Mouse (Mus musculus) NIH3T3 (cell line): ENCODE measurements around the gene Gm11444.

Source experiments
- DNase-seq: peaks from one replicate; pipeline ENCODE4 v3.0.0-alpha.2; 2012; ENCODE audit warnings: low read depth

Gm11444 gene

GRCm38 (mm10) chr11:85812201-85812966 is 37.7 kb downstream of the Gm11444 start:
- DNase-seq, result no peak

DNA sequence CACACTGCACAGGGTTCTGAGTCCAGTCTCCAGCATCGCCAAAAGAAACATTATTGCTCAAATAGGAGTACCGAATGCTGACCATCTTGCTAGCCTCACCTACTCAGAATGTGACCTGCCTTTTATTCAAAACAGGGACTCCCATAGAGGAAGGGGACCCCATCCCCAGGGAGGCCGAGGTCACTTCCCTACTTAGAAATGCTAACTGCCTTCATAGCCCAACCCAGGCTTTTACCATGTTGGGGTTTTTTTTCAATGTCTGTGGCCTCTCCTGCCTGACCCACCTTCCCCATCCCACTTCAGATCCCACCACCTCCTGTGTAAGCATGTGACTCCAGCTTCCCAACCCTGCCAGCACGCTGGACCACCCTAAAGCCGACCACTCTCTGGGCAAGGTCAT is 38.5 kb downstream of the Gm11444 start:
- DNase-seq, result no peak

DNA sequence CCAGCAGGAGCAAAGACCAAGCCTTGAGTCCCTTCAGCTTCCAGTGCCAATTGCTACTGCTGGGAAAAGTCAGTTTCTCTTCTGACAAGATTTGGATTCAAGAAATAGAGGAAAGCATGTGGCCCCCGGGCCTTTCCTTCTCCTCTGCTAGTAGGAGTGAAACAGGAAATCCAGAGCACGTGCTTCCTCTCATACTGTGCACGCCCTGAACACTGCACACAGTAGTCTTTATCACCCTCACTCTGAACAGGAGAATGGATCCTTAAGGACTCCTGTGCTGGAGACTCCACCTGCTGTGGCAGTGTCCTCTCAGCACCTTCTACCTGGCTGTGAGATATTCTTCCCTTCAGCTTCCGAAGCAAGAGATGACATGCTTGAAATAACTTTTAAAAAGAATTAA is 38.9 kb downstream of the Gm11444 start:
- no peak for DNase-seq

DNA sequence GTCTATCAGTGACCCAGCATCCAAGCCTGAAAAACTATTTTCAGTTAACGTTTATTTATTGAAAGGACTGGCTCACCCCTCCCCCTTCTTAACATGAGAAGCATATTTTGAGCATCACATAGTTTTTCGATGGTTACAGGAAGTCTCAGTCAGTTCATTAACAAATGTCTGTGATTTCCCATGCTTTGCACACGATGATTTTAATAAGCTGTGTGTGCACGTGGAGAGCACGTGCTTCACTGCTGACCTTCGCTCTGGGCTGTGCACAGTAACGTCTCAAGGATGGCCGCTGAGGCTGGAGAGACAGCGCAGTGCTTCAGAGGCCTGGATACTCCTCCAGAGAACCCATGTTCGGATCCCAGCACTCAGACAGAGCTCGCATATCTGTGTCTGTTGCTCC is 42.8 kb downstream of the Gm11444 start:
- no peak for DNase-seq

- no peak for DNase-seq
These were observed 44.4 kb downstream of the Gm11444 start for GRCm38 (mm10) chr11:85805779-85806178.

DNA sequence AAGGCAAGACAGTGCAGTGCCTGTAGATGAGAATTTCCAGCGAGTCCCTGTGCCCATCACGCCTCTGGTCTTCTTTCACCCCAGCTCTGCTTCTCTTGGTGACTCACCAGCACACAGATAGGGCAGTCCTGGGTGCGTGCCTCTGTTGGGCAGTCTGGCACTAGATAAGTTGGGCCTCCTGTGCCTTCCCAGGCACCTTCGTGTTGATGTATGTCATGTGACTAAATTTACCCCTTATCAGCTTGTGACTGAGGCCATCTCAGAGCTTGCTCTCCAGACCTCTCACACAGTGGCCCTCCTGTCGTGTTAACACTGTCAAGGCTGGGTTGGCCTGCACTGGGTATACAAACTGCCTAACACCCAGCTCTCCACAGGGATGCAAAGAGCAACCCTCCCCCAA is 46.1 kb downstream of the Gm11444 start:
- no peak for DNase-seq

- no peak for DNase-seq
These were observed 49.8 kb downstream of the Gm11444 start for GRCm38 (mm10) chr11:85800380-85800779.

GRCm38 (mm10) chr11:85799856-85800255 is 50.3 kb downstream of the Gm11444 start:
- no peak for DNase-seq

DNA sequence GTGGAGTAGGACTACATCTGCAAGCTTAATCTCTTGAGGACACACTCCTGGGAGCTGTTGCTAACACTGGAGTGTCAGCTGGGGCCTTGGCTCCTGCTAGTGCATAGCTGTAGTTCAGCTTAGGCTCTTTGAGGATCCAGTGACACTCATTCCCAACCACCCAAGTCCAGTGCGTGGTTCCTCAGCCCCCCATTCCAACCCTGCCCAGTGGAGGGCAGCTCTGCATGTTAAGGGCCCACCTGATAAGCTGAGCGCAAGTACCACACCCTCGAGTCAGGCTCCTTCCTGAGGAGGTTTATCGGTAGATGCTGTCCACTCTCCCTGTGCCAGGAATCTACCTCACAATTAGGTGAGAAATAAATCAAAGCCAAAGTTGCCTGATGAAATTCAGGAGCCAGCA is 50.7 kb downstream of the Gm11444 start:
- DNase-seq, result no peak
